Comparison of ENCODE assay signal across 13 mouse cellular contexts in the genomic region with DNA sequence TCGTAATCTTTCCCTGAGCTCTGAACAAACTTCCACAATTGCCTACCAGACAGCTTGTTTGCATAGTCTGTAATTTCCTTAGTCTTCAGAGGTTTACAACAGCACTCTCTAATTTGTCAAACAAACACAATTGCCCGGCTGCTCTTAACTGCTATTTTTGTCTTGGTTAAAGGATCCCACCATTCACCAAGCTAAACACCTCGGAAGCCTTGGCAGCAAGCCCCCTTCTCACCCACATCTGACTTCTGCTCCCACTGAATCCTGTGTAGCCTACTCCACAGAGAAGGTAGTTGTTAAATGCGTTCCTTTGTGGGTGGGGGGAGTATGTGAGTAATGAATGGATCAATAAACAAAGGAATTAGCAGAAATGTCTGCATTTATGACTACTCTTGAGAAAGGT. TPM values are rescaled to one million over a fixed set of nuclear protein-coding genes. Genes with fewer than 3 reads are reported as not detected.
"Had no signal": no experiment of that assay in that cellular context is flagged by ENCODE, and none has a peak within 500 bp of the region (broad histone marks: within the 10 kb centered on the region; RNA-seq: fewer than 3 reads in every experiment).

No protein-coding gene starts in this region.

- H3K4me3 ChIP-seq: limb, embryonic 13.5 days; myocyte; neural tube, embryonic 15.5 days had no signal

- H3K4me1 ChIP-seq: limb, embryonic 13.5 days; neural tube, embryonic 15.5 days had no signal

- DNase-seq: kidney, postnatal 25 days; layer of hippocampus, adult 9-11 months; layer of hippocampus, postnatal 36 days; lung, adult 18-20 months; midbrain, embryonic 14.5 days; thymus, adult 18-20 months; thymus, postnatal 14 days had no signal

- H3K9me3 ChIP-seq: limb, embryonic 13.5 days; neural tube, embryonic 15.5 days had no signal

- H3K36me3 ChIP-seq: limb, embryonic 13.5 days; neural tube, embryonic 15.5 days had no signal

- H3K9ac ChIP-seq: limb, embryonic 13.5 days; liver, embryonic 14.5 days; neural tube, embryonic 15.5 days had no signal

- H3K4me2 ChIP-seq: limb, embryonic 13.5 days; neural tube, embryonic 15.5 days had no signal

- H3K27ac ChIP-seq: limb, embryonic 13.5 days; liver, embryonic 14.5 days; neural tube, embryonic 15.5 days; stomach, postnatal 0 days had no signal

- H3K27me3 ChIP-seq: limb, embryonic 13.5 days; neural tube, embryonic 15.5 days had no signal

RNA-seq across cellular contexts. Expression of a gene that starts 59.8 kb away (rescaled TPM):
- total RNA-seq: megakaryocyte progenitor cell, adult 5-6 weeks had no signal
